Mouse (Mus musculus): ENCODE results near the gene B3galt5.

GRCm38 (mm10) chr16:96353996-96354395, 118.4 kb downstream of the B3galt5 start:
- no peak for TF ChIP-seq POLR2A (IDR thresholded peaks at IDR 0.05; ENCODE audit: borderline replicate concordance, control insufficient read depth, low read depth, low read length)
- no peak for TF ChIP-seq CTCF (IDR thresholded peaks at IDR 0.05; ENCODE audit: control insufficient read depth, insufficient read depth, low read length)

Data from bone marrow, adult 2 months (tissue).